Mouse (Mus musculus) retina, postnatal 1 day (tissue): ENCODE measurements around the gene Hdac4.

Source experiments
- DNase-seq: peaks from one replicate; pipeline ENCODE4 v3.0.0-alpha.2; 2012

Hdac4 gene

DNA sequence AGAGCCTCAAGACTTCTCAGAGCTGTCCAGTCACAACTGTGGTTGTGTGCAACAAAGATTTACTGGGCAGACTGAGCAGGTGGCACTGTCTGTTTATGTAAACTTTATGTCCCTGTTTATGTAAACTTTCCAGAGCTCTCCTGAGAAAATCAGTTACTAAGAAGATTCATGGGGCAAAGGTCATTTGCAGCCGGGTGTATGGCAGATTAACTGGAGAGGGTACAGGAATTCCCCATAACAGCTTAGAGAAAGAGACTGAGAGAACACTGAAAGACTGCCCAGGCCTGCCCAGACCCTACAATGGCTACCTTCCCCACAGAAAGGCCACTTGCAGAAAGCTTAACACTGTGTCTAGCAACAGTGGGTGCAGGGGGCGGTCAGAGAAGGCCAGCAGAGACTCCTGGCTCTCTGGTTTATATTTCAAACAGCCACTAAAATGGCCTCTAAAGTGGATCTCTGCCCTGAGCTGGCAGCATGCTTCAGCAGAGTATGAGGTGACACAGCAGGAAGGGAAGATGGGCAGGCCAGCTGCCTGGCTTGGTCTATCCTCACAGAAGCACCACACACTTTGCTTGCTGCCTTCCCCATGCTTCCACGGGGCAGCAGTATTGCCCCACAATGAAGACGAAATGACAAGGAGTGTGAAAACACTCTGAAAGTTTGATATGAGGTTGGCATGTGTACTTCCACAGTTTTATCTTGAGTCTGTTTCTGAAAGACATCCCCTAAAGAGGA lies 179.4 kb downstream of the Hdac4 start:
- no peak for DNase-seq

DNA sequence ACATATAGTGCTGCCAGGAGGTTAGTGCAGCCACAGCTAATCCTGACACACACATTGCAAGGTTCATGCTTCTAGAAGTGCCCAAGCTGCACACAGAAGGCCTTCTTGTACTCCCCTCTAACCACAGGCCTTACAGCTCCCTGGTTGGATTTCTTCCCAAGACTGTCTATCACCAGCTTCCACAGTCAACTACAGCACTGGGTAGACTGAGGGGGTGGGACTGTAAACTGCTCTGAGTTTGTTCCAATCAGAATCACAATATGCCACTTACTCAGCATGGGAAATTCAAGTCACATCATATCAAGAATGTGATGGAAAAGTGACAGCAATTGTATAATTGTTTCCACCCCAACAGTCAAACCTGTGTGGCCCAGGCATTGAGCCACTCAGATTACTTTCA lies 180.2 kb downstream of the Hdac4 start:
- DNase-seq = no peak

DNA sequence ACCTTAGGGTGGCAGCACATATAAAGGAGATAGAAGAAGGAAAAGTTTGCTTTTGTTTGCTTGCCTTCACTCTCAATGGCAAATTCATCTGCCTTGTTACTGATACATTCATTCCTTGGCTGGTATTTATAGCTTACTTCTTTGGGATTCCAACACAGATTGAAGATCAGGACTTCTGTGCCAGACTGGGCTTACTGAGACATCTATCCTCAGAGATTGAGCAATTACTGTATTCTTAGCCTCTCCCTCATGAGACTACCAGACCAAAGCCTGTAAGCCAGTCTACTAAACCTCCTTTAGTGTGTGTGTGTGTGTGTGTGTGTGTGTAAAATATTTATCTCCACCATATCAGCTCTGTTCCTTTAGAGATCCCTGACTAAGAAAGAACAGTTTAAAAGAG lies 181.0 kb downstream of the Hdac4 start:
- DNase-seq = no peak

DNA sequence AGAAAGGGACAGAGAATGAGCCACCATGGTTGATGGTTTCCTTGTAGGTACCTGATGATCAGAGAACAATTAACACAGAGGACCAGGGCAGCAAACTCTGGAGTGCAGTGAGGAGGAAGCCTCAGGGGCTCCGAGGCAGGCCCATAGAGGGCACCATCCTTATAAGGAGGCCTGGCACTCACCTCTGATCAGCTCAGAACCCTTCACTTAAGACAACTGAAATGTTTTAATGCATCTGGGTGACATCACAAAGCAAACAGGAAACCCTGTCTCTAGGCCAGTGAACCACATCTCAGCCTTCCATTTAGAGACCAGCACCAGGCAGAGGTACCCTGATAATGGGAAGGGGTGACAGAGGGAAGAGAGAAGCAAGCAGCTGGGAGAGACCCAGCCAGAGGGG lies 188.8 kb downstream of the Hdac4 start:
- no peak for DNase-seq

DNA sequence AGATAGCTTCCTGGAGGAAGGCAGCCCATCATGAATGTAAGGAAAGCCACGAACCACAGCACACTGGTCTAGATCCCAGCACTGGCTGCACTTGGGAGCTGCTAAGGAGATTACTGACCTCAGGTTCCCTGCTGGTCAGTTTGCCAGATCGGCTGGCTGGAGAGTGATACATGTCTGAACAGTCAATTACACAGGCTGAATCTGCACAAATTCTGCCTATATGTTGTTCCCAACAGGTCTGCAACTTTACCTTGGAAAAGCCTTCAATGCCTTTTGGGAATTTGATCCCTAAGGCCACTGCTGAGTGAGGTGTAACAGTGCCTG lies 189.9 kb downstream of the Hdac4 start:
- DNase-seq = no peak

DNA sequence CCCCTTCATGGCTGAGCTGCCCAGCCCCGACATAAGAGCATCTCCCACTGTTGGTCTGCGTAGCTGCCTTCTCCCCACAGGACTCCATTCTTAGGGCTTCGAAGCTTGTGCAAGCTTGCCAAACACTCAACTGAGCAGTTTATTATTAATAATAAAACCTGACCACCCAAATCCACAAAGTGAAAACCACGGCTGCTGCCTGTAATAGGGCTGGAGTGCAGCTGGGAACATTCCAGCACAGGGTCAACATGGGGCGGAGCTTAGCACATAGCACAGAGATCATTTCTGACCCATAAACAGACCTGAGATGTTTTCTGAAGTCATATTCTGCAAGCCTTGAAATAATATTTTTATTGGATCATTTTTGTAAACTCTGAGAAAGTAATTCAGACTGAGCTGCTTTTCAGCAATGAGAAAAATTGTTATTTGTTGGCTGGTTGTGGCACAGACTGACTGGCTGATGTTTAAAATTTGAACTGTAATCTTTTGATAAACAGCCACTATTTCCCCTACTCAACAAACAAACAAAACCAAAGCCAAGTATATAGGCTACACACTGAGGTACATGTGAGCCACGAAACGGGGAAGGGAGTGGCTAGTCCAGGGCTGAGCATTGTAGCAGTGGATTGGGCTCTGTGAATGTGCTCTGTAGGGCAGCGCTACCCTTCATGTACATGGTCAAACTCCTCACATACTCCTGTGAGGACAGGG lies 190.4 kb downstream of the Hdac4 start:
- no peak for DNase-seq

DNA sequence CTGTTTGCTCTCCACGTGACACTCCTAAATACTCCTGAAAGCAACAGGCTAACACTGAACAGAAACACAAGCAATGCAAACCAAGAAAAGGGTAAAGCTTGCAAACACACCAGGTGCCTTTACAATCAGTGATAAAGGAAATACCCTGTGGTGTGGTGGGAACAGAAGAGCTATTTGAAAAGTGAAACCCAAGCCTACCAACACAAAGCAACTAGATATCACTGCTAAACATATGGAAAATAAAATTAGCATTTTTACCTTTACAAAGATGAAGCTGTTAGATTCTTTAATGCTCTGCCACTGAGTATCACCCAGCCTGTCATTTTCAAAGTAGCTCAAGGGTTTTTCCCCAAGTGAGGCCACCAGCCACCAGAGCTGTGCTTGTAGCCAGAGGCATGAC lies 191.4 kb downstream of the Hdac4 start:
- DNase-seq = no peak

DNA sequence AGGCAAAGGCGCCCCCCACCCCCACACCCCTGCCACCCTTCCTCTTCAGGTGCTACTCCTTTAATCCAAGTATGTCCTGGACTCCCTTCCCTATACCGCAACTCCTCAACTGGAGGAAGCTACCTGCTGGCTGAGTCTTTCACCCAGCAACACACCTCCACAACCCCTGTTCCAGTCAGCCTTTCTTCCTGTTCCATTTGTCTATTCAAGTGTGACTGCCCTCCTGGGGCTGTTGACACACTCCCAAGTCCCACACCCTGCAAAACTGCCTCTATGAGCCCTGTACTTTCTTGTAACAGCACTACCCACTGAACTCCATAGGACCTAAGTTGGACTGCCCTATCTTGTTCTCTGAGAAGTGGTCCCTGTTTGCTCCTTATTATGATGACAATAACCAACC lies 195.3 kb downstream of the Hdac4 start:
- no peak for DNase-seq

DNA sequence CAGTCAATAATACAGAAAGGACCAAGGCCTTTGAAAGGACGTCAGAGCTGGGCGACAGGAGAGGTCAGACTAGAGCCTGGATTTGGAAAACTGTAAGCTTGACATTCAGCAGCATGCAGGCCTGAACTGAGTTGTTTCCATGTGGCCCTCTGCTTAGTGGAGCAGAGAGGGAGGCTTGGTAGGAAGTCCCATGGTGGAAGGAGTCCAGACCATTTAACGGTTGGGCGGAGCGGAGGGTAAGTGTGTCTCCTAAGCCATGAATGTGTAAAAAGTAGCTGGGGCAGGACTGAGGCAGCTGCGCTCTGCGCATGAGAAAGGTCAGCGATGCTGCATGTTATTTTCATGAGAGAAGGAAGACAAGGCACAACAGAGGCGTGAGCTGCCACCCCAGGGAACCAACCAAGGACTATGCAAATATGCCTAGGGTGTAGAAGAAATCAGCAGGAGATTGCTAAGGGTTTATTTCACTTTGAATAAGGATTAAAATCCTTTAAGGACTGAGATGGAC lies 201.8 kb downstream of the Hdac4 start:
- DNase-seq = peak; percentile 9

DNA sequence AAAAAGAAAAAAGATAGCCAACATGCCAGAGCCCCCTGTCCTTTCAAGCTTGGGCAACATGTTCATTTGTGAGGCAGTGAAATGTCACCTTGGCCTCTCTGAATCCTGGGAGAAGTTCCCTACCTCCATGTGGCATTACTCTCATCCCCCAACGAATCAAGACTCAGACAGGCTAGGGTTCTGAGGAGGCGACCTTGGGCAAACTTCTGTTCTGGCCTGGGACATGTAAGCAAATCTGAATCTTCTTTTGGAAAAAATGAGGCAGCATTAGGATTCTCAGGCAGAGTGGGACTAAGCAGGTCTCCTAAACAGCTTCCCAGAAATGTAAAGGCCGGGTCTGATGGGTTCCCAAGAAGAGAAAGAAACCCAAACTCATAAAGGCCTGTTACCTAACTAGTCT lies 202.8 kb downstream of the Hdac4 start:
- DNase-seq = no peak

DNA sequence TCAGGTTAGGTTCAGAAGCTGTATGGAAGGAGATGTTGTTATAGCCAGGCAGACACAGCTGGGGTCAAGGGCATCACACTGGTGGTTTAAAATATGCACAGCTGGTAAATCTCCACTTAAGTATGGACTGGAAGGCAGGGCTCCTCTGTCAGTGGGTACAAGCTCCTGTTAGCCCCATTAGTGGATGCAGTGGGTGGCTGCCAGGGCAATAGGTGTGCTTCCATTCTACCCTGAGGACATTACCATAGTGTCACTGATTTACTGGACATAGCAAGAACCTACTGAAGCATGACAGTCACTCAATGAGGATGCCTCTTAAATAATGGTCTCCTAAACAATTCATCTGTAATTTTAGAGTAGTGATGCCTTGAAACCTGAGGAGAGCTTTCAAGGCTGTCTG lies 203.9 kb downstream of the Hdac4 start:
- no peak for DNase-seq

DNA sequence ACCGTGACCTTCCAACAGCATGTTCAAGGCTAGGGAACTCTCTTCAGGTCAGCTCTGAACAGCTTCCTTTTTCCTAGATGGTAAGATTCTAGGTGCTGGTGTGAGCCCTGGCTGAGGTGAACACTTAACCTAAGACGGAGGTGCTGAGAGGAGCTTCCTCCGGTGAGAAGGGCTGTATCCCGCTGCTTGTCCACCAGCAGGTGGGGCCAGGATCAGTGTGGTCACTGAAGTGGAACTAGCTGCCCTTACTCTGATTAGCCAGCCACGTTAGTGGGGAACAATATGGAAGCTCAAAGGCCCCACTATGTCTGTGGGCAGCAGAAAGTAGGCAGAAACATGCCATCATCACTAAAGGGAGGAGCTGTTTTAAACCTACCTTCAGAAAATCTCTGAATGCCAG lies 204.6 kb downstream of the Hdac4 start:
- DNase-seq = peak; percentile 6

DNA sequence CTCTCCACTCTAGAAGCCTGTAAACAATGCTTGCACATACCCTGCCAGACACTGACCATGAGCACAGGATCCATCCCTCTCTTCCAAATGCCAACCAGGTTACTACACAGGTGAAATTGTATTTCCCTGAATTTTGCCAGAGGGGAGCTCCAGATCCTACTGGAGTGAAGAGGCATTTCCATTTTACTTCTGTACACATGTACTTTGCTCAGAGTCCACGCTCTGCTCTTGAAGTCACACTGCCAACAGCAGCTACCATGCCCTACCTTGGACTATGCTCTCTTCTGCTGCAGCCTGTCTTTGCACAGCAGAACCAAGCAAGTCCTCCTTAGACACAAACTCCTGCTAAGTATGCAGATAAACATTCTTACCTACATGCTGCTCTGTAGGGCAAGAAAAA lies 206.6 kb downstream of the Hdac4 start:
- DNase-seq = no peak

DNA sequence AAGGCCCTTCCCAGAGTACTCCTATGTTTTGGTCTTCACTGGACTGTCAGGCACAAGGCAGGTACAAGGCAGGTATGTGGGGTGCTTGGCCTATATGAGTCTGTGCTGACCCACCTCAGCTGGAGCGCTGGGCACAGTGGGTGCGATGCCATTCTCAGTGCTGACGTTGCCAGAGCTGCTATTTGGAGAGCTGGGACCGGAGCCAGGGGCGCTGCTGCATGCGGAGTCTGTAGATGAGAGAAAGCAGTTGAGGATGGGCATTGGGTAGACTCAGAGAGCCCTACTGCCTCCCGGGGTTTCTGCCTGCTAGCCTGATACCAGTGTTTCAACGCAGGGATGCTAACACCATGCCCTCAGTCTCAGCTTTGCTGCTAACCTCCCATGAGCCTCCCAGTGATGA lies 208.1 kb downstream of the Hdac4 start:
- no peak for DNase-seq

DNA sequence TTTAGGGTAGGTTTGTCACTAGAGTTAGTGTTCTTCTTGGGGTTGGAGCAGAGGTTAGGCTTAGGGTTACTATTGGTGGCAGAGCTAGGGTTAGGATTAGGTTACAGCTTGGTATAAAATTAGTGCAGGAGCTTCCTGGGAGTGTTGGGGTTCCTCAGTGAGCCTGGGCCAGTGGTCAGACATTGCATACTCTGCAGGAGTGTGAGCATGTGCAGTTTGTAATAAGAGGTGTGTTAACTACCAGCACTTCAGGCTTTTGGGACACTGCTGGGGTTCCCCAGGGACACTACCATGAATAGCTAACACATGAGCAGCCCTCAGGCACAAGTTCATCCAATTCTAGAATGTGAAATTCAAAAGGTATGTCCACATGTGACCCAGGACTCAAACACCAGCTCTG lies 209.7 kb downstream of the Hdac4 start:
- DNase-seq = no peak

DNA sequence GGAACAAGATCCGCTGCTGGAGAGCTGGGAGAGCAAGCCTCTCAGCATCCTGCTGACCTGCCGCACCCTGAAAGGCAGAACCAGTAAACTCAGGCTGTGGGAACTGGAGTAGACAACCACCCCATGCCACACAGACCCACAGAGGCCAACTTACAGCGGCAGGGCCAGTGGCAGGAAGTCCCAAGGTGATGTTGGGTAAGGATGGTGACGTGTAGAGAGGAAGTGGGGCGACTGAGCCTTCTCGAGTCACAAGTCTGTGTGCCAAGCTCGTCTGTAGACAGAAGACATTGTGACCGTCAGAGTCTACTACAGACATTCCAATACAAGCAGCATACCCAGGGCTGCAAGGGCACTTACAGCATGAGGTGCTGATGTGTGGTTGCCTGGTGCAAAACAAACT lies 211.0 kb downstream of the Hdac4 start:
- DNase-seq = no peak

DNA sequence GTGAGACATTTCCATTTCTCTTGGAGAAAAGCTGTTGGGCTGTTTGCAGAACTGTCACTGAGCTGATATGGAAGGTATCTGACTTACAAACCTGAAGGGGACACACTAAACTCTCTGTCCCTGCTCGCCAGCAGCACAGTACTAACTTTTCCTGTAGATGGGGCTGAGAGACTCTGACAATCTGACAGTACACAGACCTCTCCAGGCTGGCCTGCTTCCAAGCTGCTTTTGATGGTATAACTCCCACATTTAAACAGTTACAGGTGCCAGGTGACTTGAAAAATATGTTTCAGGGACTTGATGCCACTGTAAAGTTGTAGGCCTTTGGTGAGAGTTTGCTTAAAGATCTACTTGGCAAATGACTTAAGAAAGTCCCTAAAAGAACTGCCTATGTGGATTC lies 214.1 kb downstream of the Hdac4 start:
- DNase-seq = no peak

DNA sequence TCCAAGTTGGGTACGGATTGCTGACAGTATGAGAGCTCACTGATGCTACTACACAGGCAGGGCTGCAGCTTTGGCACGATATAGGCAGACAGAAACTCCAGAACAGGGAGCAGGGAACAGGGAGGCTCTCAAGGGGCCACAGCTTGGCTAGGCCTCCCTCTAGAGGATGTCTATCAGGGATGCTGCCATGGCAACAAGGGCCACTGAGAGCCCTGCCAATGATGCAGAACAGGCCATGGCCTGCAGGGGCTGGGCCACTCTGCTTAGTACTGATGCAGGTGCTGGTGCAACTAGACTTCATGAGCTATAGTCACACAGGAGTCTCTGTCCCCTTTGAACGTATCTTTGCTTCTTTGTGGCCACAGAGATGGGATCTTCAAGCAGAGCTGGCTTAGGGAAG lies 217.1 kb downstream of the Hdac4 start:
- DNase-seq = peak; percentile 31

DNA sequence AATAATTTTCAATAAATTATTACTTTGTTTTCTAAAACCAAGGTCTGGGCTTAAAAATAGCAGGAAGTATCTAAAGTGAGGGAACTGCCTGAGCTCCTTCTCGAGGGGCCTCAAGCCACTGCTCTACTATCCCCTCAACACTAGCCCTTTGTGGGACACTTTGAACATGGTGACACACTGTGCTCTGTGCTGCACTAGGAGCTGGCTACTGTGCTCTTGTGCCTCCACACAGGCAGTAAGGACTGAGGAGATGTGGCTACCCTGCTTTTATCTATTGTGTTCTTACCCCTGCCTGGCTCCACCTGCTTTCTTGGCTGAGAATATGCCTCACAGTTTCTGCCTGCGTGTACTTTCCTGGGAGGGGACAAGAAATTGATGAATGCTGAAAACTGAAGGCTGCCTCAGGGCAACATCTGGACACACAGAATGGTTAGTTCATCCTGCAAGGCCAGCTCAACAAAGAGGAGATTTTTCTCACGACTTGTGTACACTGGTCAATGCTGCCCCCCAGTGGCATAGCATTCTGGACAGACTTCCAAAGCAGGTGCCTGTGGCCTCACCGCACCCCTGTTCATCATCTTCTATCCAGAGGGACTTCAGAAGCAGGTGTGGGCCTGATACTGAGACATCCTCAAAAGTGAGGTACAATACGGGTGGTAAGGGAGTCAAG lies 226.7 kb downstream of the Hdac4 start:
- peak; percentile 71 for DNase-seq

DNA sequence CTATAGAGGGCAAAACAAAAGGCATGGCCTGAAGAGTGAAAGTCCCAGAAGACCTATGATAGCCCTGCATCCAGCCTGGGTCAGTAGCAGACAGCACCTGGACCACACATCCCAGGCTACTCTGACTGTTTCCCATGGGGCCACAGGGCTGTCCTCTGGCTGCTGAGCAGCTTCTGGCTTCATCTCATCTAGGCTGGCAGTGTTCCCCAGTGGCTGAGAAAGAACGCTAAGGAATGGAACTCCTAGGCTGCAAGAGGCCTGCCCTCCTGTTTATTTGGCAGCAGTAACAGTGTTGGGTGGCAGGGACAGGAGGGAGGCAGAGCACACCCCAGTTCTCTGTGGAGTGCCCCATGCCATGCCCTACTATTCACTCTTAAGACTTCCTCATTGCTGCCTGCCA lies 228.5 kb downstream of the Hdac4 start:
- DNase-seq = no peak

DNA sequence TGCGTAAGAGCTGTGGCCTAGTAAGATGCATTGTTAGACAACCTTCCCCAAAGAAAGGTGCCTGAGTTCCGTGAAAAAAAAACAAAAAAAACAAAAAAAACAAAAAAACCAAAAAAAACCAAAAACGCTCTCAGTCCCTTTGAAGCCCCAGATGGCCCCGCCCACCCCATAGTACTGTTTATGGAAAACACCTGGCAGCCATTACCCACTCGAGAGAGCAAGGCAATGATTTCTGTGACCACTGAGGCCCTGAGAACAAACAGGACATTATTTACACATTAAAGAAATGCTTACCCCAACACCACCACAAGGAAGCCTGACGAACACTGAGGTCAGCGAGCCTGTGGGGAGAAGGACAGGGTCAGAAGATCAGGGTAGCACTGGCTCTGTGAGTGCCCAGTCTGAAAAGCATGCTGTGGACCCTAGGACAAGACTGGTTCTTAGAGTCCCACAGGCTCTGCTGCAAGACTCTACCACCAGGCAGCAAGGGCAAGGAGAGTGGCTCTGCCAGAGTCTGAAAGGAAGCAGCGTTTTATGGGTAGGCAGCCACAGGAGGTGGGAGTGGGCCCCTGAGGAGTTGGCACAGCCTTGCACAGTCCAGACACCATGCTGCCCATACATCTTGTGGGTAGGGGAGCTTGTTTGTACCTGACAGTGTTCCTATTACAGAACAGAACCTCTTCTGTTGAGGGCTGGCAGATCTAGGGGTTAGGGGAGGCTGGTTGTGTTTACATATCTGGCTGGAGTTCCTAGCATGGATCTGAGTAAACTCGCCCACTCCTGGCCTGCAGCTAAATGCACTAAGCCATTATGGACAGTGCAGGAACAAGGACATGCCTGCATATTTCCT lies 230.8 kb downstream of the Hdac4 start:
- DNase-seq = no peak

DNA sequence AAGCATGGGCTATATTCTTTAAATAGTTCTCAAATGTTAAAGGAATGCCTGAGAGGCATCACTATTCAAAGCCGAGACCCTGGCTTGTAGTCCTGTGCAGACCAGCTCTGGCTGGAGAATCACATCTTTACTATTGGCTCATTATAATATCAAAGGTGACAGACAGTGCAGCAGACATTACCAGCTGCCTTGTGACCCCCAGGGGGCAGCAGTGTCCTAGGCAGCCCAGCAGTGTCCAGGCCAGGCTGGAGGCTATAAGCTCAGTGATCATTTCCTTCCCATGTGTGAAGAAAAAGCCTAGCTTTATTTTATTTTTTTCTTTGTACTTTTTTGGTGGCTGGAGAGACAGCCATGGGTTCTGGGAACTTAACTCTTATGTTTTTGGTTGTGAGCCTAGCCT lies 233.2 kb downstream of the Hdac4 start:
- peak; percentile 61 for DNase-seq

DNA sequence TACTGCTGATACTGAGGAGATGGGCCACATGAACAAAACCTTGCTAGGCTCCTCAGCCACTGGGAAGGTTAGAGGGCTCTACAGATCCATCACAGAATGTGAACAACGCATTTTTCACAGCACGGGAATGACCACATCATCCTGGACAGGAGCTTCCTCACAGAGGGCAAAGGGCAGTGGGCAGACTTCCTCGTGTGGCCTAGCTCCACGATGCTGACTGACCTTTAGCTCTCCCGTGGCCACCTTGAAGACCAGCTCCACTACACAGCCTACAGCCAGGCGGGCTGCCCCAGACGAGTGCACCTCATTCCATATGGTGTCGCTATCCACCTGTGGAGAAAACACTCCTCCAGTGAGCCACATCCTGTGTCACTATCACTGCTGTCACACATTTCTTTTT lies 234.3 kb downstream of the Hdac4 start:
- no peak for DNase-seq
